Mouse (Mus musculus) thymus, adult 18-20 months (tissue): ENCODE measurements around the gene Tbxas1.

Experiments
- DNase-seq, 2 experiments: peaks; one replicate each; pipeline ENCODE4 v3.0.0; 2022; ENCODE audit warnings: mixed read lengths in 2 of 2

Tbxas1 gene

GRCm38 (mm10) chr6:38923870-38924817 is 48.9 kb downstream of the Tbxas1 start:
- DNase-seq: no peak

- DNase-seq: no peak
Observed at GRCm38 (mm10) chr6:38925719-38926118, 50.5 kb downstream of the Tbxas1 start.

GRCm38 (mm10) chr6:38926135-38926962 is 51.1 kb downstream of the Tbxas1 start:
- DNase-seq: no peak

- DNase-seq: no peak
Observed at GRCm38 (mm10) chr6:38926963-38927361, 51.8 kb downstream of the Tbxas1 start.

- no peak for DNase-seq
Observed at GRCm38 (mm10) chr6:38928489-38928888, 53.3 kb downstream of the Tbxas1 start.

GRCm38 (mm10) chr6:38936009-38936408 is 60.8 kb downstream of the Tbxas1 start:
- no peak for DNase-seq

- no peak for DNase-seq
Observed at GRCm38 (mm10) chr6:38938421-38938820, 63.2 kb downstream of the Tbxas1 start.

GRCm38 (mm10) chr6:38939096-38939495 is 63.9 kb downstream of the Tbxas1 start:
- no peak for DNase-seq

GRCm38 (mm10) chr6:38941016-38941415 is 65.8 kb downstream of the Tbxas1 start:
- no peak for DNase-seq

- DNase-seq: no peak
Observed at GRCm38 (mm10) chr6:38942771-38943170, 67.6 kb downstream of the Tbxas1 start.

- DNase-seq: no peak
Observed at GRCm38 (mm10) chr6:38944392-38944791, 69.2 kb downstream of the Tbxas1 start.

- DNase-seq: no peak
Observed at GRCm38 (mm10) chr6:38944826-38945225, 69.6 kb downstream of the Tbxas1 start.

- DNase-seq: no peak
Observed at GRCm38 (mm10) chr6:38945681-38946080, 70.5 kb downstream of the Tbxas1 start.

GRCm38 (mm10) chr6:38947282-38947681 is 72.1 kb downstream of the Tbxas1 start:
- DNase-seq: no peak

- no peak for DNase-seq
Observed at GRCm38 (mm10) chr6:38949683-38950161, 74.5 kb downstream of the Tbxas1 start.

- DNase-seq: no peak
Observed at GRCm38 (mm10) chr6:38950341-38950740, 75.1 kb downstream of the Tbxas1 start.

- DNase-seq: no peak
Observed at GRCm38 (mm10) chr6:38950838-38951237, 75.6 kb downstream of the Tbxas1 start.

GRCm38 (mm10) chr6:38956641-38957040 is 81.4 kb downstream of the Tbxas1 start:
- no peak for DNase-seq

GRCm38 (mm10) chr6:38957246-38957645 is 82.0 kb downstream of the Tbxas1 start:
- DNase-seq: no peak

- no peak for DNase-seq
Observed at GRCm38 (mm10) chr6:38959502-38959901, 84.3 kb downstream of the Tbxas1 start.

GRCm38 (mm10) chr6:38960367-38960766 is 85.2 kb downstream of the Tbxas1 start:
- DNase-seq: no peak

GRCm38 (mm10) chr6:38960791-38961426 is 85.7 kb downstream of the Tbxas1 start:
- DNase-seq: no peak
